Mouse (Mus musculus) hindlimb bud, embryonic 11.5 days (tissue): ENCODE results near the gene Zfp12.

ENCODE experiments used
- DNase-seq: peaks from one replicate; pipeline ENCODE4 v3.0.0-alpha.2; 2012; ENCODE audit warnings: low read depth, low spot score; ENCODE audit errors: extremely low spot score

The Zfp12 gene

DNA sequence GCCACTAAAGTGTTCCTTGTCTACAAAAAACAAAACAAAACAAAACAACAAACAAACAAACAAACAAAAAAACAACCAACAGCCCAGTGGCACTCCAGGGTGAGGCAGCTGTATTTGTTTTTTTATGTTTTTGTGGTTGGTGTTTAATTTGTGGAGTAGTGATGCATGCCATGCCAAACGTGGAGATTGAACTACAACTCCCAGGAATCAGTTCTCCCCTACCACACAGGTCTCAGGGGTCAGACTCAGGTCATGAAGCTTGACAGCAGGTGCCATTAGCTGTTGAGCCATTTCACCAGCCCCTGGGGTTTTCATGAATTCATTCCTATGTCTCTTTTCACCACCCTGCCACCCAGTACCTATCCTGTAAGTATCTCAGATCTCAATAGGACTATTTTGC is 30.4 kb downstream of the Zfp12 start:
- DNase-seq: no peak

DNA sequence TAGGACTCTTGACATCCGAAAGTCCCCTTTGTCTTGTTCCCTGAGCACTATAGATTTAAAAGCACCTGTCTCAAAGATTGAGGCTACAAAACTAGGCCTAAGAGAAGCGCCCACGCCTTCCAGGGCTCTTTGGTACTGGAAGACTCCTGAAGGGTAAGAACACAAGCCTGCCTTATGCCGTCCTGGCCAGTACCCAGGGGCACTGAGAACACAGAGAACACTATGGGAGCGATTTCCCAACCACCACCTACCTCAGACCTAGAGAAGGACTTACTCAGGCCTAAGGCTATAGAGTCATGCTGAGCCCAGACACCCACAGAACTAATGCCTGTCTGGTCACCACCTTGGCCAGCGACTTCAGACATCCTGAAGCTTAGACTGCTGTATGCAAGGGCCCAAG is 31.8 kb downstream of the Zfp12 start:
- no peak for DNase-seq

- DNase-seq: no peak
These were observed 34.0 kb downstream of the Zfp12 start for GRCm38 (mm10) chr5:143268985-143269362.

GRCm38 (mm10) chr5:143269363-143270150 is 34.6 kb downstream of the Zfp12 start, which contains the start of gene Zfp316:
Gene Zfp316, minus strand, starts transcription at chr5:143270022.
- no peak for DNase-seq

GRCm38 (mm10) chr5:143270151-143270519 is 35.2 kb downstream of the Zfp12 start:
- no peak for DNase-seq

DNA sequence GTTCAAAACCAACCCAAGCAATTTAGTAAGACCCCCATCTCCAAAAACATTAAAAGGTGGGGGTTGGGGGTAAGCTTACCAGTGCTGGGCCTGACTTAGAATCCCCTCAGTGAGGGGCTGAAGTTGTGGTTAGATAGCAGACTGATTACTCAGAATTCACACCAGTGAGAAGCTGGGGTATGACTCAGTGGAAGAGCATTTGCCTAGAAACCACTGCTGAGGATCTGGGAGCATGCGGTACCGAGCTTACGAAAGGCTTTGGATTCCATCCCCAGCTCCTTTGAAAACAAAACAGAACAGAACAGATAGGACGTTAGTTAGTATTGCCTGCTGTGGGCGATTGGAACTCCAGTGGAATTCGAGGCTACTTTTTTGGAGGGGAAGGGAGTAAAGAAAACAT is 36.7 kb downstream of the Zfp12 start:
- no peak for DNase-seq

- DNase-seq: no peak
These were observed 37.1 kb downstream of the Zfp12 start for GRCm38 (mm10) chr5:143272108-143272507.

DNA sequence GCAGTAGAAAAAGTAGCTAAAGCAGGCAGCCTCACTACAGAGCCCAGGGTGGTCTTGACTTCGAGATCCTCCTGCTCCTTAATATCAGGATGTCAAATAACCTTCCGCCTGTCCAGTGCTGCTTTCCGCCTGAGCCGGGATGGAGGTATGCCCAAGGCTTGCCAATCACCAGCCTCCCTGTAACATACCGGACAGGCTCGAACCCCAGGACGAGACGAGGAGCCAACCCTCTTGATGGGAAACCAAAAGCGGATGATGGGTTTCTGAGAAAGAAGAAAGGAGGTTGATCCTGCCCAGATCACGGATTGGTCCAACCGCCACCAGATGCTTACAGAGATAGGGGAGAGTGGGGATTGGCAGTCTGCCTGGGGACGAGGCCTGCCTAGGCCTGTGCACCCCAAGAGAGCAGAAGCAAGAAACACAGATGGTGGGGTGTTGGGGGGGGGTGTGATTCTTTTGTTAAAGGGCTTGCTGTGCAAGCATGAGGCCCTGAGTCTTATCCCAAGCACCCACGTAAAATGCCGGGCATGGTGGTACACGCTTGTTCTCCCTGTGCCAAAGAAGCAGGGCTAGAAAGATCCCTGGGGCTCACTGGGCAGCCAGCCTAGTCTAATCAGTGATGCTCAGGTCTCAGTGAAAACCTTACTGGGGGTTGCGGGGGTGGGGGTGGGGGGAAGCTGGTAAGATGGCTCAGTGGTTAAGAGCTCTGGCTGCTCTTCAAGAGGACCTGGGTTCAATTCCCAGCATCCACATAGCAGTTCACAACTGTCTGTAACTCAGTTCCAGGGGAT is 37.8 kb downstream of the Zfp12 start:
- no peak for DNase-seq

DNA sequence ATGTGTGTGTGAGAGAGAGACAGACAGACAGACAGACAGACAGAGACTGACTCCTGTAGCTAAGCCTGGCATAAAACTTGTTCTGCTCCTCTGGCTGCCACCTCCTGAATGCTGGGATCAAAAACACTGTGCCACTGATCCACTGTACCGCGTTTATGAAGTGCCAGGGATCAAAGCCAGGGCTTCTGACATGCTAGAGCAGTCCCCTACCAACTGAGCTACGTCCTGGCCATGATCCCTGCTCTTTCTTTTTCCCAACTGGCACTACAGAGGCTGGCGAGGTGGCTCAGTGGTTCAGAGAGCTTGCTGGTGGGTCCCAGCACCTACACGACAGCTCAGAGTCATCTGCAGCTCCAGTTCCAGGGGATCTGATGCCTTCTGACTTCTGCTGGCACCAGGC is 40.8 kb downstream of the Zfp12 start:
- DNase-seq: no peak

GRCm38 (mm10) chr5:143279247-143279646 is 44.3 kb downstream of the Zfp12 start:
- no peak for DNase-seq

DNA sequence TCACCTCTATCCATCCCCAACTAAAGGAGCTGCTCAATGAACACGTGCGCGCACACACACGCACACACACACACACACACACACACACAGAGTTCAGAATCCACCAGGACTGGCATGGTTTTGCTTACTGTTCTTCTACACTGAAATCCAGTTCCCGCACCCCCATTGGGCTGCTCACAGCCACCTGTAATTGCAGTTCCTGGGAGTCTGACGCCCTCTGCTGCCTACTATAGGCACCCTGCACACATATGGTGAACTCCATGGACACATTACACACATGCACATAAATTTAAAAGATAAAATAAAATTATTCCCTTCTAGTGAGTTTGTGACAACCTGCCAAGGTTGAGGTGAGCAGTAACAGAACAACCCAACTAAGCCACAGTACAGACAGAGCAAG is 49.8 kb downstream of the Zfp12 start:
- DNase-seq: no peak

DNA sequence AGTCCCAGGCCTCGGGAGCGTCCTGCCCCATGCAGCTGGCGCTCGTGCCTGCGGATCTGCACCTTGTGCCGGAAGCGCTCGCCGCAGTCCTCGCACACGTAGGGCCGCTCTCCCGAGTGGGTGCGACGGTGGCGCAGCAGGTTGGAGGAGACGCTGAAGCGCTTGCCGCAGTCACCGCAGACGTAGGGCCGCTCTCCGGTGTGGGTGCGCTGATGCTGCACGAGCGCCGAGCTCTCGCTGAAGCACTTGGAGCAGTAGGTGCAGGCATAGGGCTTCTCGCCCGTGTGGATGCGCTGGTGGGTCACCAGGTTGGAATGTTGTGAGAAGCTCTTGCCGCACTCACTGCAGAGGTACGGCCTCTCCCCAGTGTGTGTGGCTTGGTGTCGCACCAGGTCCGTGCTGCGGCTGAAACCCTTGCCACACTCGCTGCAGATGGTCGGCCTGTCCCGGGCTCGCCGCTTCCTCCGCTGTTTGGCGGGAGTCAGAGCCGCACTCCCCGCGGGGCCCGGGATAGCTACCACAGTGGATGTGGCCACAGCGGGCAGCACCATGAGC is 52.9 kb downstream of the Zfp12 start:
- no peak for DNase-seq

GRCm38 (mm10) chr5:143288378-143288911 is 53.5 kb downstream of the Zfp12 start:
- no peak for DNase-seq

DNA sequence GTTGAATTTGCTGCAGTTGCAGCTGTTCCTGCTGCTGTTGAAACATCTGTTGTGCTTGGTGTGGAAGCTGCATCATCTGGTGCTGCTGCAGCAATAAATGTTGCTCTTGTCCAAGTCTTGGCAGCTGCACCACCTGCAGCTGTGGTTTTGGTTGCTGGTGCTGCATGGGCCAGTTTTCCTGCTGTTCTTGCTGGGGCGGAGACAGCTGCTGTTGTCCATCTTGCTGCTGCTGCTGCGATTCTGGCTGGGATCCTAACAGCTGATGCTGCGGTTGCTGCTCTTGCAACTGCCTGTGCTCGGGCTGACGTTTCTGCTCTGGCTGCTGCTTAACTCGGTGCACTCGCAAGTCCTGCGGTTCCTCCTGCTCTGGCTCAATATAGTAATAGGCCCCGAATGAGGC is 54.3 kb downstream of the Zfp12 start:
- DNase-seq: no peak

GRCm38 (mm10) chr5:143292879-143293278 is 57.9 kb downstream of the Zfp12 start:
- DNase-seq: no peak

DNA sequence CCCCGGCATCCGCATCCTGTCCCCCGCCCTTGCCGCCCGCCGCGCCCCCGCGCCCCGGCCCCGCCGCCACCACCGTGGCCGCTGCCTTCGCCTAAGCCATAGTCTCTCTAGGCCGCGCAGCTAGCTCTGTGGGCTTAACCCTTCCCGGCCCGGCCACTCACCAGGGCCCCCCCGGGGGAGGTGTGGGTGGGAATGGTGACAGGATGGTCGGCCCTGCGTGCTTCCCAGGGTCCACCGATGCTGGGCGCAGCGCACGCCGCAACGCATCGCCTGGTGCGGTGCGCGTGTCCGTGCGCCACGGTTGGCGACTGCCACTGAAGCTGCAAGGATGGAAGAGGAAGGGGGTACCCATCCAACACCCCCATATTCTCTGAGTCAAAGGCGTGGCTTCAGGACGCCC is 58.4 kb downstream of the Zfp12 start, which contains the start of gene Zfp853:
Gene Zfp853, minus strand, starts transcription at position 220 of the 400 bp plus-strand sequence.
- no peak for DNase-seq

DNA sequence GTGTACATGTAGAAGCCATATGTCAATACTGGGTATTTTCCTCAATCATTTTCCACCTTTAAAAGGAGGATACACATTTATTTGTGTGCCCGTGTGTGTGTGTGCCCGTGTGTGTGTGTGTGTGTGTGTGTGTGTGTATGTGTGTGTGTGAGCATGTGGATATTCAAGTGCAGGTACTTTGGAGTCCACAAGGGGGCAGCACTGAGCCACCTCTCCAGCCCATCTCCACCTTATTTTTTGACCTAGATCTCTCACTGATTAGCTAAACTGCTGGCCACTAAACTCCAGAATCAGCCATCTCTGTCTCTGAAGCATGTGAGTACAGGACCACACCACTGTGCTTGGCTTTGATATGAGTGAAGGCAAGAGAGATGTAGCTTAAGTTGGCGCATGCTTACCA is 59.9 kb downstream of the Zfp12 start:
- no peak for DNase-seq

DNA sequence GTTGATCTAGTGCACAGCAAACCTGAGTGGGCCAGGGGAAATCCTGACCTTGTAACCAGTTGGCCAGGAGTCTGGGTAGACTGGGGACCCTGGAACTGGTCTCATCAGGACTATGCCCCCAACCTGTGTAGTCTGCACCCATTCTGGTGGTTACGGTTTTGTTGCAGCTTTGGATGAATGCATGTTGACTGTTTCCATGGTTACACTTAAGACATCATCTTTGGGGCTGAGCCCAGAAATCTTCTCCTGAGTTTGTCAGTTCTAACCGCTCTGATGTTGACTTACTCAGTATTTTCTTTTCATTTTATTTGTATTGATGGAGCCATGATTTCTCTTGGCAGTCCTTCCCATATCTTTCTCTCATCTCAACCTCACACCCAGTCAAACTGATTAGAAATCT is 60.4 kb downstream of the Zfp12 start:
- DNase-seq: no peak

- no peak for DNase-seq
These were observed 63.0 kb downstream of the Zfp12 start for GRCm38 (mm10) chr5:143297986-143298385.

DNA sequence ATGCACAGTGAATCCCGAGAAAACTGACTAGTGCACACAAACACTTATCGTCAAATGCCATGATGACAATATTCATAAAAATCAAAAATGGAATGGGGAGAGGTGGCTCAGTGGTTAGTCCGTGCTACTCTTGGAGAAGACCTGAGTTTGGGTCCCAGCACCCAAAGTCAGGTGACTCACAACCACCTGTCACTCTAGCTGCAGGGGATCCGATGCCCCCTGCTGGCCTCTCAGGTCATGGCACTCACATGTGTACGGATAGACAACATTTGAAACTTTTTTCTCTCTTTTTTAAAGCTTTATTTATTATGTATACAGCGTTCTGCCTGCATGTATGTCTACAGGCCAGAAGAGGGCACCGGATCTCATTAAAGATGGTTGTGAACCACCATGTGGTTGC is 63.4 kb downstream of the Zfp12 start:
- DNase-seq: no peak
